Mouse (Mus musculus): ENCODE measurements around the gene Cep57. TPM values are rescaled to one million over a fixed set of nuclear protein-coding genes. Genes with fewer than 3 reads are reported as not detected.
A peak's percentile ranks its signal among the peaks of the same experiment; 100 is the strongest.

Cep57 gene
- 7.9 and 8.7 TPM in 2 replicates for polyA plus RNA-seq (2012; rRNA removed)

DNA sequence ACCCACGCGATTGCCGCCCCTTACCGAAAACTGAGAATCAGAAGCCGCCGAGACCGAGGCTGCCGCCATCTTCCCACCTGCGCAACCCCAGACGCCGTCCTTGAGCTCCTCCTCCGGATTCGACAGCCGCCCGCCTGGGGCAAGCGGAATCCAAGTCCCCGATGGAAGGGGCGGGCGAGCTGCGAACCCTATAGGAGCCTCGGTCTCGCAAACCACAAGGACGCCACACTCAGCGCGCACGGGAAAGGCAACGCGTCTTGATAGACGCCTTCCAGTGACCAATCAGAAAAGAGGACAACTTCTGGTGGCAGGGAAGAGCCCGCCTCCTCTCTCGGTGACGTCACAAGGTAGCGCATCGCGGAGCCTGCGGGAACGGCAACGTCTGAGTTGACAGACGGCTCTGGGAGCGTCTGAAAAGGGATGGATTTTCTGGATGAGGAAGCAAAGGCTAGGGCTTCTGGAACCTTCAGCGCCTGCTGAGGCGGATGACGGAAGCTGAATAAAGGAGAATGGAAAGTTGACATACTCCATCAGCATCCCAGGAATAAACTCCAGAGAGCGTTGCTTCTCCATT lies at the start of gene Cep57:
Gene Cep57, minus strand, starts transcription at position 276 of the 574 bp plus-strand sequence.
- under 1% methylated on average over 44 of the region's 44 CpGs for WGBS
- DNase-seq (ENCODE audit: low read depth, low spot score) = peak; percentile 99

DNA sequence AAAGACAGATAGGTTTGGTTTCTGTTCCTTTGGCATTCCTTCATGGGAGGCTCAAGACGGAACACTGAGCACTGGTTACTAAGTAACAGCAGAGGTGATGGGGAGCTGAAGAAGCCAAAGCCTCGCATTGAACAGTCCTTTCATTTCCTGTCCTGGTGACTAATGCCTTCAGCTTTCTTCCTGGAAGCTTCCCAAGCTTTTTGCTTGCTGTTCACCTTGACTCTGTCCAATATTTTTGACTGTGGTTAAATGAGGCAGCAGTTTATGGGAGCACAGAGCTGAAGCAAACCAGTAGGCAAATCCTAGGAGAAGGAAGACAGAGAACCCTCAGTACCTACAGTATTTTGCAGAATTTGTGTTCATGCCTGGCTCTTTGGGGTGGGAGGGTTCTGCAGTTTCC lies 48.4 kb upstream of the Cep57 start:
- WGBS = 21% methylated on average over 2 of the region's 2 CpGs
- no peak for DNase-seq (ENCODE audit: low read depth, low spot score)

DNA sequence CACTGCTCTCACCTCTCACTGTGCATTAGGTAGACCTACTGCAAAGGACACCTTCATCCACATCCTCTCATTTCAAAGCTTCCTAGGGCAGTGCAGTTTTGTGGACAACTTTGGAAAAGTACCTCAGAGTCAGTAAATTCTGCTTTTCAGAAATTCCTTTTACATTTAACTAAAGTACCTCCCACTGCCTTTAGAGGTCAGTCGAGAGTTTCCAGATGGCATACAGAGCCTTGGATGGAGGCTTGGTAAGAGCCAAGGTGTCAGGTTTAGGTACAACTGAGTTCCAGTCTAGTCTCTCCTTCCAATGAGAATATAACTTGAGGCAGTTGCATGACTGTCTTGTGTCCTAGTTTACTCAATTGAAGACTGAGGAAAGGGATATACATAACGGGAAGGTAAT lies 47.5 kb upstream of the Cep57 start:
- WGBS = 20% methylated on average over 2 of the region's 2 CpGs
- DNase-seq (ENCODE audit: low read depth, low spot score) = no peak

DNA sequence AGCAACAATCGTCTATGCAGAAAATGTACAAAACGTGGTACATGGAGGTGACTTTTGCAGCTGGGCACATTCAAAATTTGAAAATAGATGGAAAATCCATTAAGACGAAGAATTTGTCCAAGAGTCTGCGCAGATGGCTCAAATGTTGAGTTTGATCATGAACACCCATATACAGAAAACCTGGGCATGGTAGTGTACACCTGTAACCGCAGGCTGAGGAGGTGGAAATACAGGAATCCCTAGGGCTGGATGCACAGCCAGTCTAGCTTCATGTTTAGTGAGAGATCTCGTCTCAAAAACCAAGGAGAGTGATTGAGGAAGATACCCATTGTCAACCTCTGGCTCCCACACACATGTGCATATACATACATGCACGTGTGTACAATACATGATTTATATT lies 44.7 kb upstream of the Cep57 start:
- WGBS = 90% methylated on average over 7 of the region's 7 CpGs
- DNase-seq (ENCODE audit: low read depth, low spot score) = no peak

DNA sequence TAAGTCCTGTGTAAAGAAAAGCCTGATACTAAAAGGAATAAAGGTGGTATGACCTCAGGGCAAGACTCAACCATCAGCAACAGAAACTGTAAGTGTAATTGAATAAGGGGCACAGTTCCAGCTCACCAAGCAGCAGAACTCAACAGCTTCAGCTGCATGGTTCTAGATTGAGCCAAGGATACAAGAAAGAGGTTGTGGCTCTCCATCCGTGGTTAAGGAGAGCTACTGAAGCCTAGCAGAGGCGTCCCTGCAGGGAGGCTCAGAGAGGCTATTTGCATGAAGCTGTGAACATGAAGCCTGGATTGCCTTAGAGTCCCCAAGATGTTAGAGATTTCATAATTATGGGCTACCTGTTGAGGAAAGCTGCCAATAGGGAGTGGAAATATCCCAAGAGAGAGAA lies 40.7 kb upstream of the Cep57 start:
- 69% methylated on average over 2 of the region's 2 CpGs for WGBS
- DNase-seq (ENCODE audit: low read depth, low spot score) = no peak

DNA sequence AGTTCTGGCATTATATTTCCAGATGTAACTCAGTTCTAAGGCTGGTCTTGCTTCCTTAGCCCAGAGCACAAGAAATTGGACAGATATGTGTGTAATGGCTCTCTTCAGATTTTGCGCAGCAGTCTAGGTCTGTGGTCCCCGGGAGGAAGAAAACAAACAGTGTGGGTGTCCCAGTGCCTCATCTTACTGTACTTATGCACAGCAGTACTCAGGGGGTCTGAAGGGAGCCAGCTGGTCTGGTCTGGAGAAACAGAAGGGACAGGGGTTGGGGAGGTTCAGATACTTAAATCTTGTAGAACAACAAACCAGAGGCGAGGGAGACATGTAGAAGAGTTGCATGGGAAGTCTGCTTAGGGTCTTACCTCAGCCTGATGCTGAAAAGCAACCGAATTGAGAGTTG lies 29.9 kb upstream of the Cep57 start:
- 68% methylated on average over 4 of the region's 4 CpGs for WGBS
- no peak for DNase-seq (ENCODE audit: low read depth, low spot score)

DNA sequence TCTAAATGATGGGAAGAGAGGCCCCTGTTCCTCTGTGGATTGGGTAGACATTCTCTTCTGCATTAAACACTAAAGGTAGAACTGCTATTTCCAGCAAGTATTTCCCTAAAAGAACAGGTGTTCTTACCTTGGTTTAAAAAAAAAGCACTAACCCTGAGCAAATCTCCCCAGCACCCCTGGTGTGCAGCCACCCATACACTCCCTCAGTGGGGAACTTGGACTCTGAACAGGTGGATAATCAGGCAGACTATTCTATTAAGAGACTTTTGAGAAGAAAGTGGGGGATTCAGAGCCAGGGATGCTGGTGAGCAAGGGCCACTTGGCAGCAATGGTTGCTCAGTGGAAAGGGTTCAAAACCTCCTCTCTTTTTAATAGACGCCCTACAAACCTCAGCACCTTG lies 29.3 kb upstream of the Cep57 start:
- WGBS = 70% methylated on average over 1 of the region's 1 CpGs
- DNase-seq (ENCODE audit: low read depth, low spot score) = no peak

DNA sequence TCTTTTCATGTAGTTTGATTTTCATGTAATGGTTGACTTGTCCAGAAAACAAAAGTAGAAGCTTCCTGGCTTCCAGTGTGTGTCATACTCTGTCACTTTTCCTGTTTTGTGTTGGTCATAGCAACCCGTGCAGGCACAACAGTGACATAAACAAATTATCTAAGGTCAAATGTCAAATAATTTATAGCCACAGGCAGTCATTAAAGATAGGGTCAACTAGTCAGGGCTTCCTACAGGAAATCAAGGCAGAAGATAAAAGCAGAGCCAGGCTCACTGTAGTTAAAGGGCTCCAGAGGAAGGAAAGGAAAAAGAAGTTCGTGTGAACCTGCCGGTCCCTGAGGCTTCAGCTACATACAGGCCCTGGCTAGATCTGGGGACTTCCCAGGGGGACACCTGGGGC lies 27.0 kb upstream of the Cep57 start:
- DNase-seq (ENCODE audit: low read depth, low spot score) = no peak
- 52% methylated on average over 3 of the region's 3 CpGs for WGBS

DNA sequence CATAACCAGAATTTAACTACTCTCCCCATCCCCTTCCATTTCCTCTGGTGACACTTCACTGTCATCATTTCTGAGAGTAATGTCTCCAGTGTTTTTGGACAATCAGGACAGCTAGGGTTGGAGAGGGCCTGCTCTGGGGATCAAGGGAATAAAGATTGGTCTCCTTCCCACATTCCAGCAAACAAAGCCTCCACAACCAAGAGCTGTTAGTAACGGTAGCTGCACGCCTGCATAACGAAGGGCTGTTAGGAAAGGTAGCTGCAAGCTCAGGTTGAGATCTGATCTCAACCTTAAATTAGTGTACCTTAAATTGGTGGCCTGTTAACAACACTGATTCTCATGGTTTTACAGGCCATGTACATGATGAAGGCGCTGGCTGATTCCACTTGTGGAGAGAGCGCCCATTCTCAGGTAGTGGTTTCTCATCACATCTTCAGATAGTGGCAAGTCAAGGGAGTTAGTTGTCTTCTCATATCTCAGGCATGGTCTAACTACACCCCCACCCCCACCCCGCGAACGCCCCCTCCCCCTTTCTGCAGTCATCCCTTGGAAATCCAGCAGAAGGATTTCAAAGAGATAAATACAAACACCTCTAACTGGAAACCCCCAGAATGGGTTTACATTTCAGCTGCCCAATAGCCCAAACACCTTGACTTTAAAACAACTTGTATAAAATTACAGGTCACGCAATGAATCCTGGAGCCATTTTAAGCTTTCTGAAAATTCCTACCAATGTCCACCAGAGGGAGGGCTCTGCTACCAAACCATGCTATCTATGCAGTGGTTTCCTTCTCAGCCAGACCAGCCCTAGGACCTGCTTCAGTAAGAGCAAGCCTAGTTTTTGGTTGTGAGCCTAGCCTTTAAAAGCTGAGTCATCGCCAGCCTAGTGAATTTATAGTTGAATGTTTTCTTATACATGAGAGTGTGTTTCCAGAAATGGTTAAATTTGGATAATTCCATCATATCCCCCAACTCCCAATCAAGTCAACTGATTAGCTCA lies 21.9 kb upstream of the Cep57 start:
- WGBS = 78% methylated on average over 10 of the region's 10 CpGs
- no peak for DNase-seq (ENCODE audit: low read depth, low spot score)

DNA sequence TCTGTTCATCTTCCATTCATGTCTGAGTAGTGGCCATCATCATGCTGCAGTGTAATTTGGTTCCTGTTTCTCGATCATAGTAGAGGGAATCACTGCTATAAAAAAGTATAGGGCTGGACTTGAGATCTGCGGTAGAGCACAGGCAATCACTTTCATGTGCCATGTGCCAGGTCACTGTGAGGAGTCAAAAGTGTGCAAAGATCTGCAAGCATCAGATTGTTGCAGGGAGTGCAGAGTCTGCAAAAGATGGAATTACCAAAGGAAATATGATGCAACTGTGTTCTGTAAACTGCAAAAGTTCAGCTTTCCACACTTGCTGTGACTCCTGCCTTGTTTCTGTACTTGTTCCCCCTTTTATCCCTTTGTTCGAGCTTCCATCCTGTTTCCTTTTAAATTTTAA lies 20.7 kb upstream of the Cep57 start:
- DNase-seq (ENCODE audit: low read depth, low spot score) = no peak
- 65% methylated on average over 3 of the region's 3 CpGs for WGBS

DNA sequence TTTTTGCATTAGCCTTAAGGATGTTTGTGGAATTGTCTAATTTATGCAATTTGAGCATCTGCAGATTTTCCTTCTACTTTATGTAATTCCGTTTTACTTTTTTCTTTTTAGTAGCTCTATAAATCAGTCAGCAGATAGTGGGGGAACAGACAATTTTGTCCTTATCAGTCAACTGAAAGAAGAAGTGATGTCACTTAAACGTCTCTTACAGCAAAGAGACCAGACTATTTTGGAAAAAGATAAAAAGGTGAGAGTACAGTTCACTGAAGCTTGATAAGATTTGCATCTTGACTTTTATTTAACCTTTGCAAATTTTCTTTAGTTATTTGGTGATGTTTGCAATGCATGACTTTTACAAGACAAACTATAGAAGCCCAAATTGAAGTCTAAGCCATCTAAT lies 9.8 kb upstream of the Cep57 start:
- WGBS = 69% methylated on average over 2 of the region's 2 CpGs
- DNase-seq (ENCODE audit: low read depth, low spot score) = no peak

DNA sequence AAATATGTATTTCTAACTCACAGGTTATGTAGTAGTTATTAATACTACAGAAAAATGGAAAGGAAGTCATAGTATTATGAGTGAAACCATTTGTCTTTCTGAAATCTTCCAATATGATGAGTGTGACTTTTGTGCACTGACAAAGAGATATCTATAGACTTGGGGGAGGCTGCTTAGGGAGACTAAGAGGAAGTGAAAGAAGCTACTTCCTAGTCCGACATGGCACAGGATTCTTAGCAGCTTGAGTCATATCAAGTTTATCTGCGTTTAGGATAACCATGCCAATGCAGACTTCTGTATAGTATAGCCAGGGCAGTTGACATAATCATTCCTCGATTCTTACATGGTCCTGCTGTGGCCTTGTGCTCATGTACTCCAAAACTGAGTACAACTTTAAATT lies 8.3 kb upstream of the Cep57 start:
- WGBS = 72% methylated on average over 3 of the region's 3 CpGs

DNA sequence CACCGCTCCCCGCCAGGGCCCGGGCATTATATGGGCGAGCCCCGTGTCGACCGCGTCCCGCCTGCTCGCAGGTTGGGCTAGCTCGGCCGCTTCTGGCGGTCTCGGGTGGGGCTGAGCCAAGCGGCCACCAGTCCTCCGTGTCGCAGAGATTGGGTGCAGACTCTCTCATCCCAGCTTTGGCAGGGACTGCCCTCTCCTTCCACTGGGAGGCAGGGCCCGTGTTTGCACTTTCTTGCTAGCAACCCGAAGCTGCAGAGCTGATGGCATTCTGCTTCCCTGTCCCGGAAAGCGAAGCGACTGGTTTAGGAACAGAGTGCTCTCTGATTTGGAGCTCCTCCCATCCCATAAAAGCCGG lies 1.2 kb upstream of the Cep57 start:
- DNase-seq (ENCODE audit: low read depth, low spot score) = peak; percentile 46
- under 1% methylated on average over 23 of the region's 23 CpGs for WGBS

More for the DNA sequence above, 8.3 kb upstream of the Cep57 start:
- DNase-seq (ENCODE audit: low read depth, low spot score) = no peak

DNA sequence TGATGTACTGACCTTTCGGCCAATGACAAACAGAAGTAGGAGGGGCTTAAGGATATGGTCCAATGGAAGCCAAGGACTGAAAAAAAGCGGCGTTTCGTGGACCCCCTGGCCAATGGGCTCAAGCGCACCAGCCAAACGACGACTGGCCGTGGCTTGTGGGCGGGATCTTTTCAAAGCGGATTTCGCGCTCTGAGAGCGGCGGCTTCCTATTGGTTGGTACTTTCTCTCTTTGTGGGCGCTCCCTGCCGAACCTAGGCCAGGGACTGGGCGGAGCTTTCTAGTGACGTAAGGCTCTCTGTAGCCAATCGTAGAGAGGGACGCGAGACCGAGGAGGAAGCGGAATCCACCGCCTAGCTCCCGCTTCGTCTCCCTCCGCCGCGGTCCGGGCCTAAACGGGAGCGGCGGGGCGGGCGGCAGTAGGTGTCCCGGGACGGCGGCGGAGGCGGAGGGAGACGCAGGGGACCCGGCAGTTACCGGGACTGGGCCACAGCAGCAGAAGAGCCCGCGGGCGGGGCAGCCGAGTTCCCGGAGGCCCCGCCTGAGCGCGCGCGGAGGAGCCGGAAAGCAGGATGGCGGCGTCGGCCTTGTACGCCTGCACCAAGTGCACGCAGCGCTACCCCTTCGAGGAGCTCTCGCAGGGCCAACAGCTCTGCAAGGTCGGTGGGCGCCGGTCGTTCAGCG lies 639 bp upstream of the Cep57 start, which contains the start of gene Fam76b:
Gene Fam76b, plus strand, starts transcription at position 311 of the 681 bp plus-strand sequence.
- peak; percentile 100 for DNase-seq (ENCODE audit: low read depth, low spot score)
- WGBS = under 1% methylated on average over 67 of the region's 67 CpGs

DNA sequence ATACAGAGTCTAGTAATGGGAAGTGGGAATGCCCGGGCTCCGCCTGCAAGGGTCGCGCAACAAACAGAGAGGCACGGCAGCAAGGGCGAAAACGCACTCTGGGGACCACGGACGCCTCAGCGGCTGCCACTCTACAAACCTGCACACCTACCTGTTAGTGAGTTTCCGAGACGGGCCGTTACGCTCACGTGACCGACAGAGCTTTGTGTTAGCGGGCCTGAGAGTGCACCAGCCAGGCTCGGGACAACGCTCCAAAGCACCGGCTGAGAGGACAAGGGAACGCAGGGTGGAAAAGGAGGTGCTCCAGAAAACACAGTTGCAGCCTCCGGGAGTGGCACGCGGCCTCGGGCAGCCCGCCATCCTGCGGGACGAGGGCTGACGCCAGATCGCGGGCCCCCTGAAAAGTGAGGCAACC lies 509 bp downstream of the Cep57 start:
- under 1% methylated on average over 31 of the region's 31 CpGs for WGBS
- DNase-seq (ENCODE audit: low read depth, low spot score) = peak; percentile 57

DNA sequence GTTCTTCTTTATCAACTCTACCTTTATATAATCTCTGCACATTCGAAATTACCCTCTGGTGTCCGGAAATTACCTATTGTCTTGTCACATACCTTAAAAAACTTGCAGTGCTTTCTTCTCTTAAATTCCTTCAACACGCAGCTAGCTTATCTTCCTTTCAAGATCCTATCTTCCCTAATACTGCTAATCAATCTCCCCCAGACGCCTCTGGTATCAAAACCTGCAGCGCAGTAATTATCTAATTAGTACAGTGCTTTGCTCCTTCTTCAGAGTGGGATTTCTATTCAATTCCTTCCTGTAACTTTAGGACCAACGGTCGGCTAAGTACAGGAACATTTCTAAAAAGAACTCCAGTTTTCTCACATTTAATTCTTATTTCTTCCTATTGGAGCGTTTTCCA lies 1.0 kb downstream of the Cep57 start:
- no peak for DNase-seq (ENCODE audit: low read depth, low spot score)
- WGBS = 2% methylated on average over 8 of the region's 8 CpGs

DNA sequence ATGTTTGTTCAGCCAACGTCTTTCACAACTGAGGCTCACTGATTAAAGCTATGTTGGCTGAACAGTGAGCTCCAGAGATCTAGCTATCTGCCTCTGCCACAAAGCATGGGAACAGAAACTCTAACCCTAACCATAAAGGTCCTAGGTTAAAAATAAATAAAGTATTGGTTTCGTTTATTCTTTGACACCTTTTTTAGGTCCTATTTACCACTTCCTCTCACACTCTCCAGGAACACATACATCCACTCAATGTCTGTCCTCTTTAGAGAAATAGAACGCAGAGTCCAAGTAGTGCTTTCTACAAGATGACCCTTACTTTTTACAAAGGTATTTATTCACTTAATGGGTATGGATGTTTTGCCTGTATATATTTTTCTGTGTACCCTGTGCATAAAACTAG lies 6.1 kb downstream of the Cep57 start:
- 89% methylated on average over 3 of the region's 3 CpGs for WGBS
- DNase-seq (ENCODE audit: low read depth, low spot score) = no peak

DNA sequence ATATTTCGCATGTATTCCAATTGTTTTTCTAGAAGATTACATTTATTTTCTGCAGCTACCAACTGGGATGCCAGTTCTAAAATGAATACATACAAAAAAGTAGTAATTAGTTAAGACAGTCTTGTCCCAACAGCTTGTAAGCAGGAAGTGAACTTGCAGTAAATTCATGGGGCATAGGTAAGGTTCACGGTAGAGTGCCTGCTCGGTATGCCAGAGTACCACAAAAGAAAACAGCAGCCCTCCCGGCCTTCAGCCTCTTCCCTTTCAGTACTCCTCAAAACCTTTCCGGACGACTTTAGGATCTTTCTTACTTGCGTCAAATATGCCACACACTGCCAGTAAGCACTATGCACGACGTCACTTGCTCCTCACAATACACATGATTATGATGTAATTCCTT lies 8.5 kb downstream of the Cep57 start:
- 89% methylated on average over 9 of the region's 9 CpGs for WGBS
- no peak for DNase-seq (ENCODE audit: low read depth, low spot score)

DNA sequence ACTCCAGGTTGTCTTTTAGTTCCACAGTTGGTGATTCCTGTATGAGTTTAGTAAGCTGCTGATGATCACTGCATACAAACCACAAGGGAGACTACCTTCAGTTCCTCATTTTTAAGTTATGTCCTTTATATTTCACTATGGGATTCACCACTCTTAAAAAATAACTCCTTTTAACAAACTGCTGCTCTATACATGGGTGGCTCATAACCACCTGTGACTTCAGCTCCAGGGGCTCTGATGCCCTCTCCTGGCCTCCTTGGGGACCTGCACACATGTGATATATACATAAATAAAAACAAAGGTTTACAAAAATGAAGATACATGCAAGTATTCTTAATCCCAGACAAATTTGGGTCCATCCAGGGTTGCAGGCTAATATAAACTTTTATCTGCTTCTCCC lies 17.0 kb downstream of the Cep57 start:
- DNase-seq (ENCODE audit: low read depth, low spot score) = no peak

DNA sequence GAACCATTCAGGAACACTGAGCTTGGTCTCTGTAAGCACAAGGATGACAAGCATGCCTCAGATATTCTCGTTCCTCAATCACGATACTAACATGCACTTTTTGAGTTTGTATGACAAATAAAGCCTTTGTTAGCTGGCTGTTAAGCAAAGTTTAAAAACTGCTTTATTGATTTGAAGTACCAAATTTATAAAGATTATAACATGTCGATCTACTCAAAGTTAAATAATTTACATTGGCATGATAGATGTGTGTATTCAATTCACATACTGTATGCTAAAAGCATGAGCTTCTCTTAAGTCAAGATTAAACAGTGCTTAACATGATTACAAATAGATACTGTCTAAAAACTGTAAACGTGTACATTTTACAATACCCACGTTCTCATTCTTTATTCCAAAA lies 19.2 kb downstream of the Cep57 start:
- no peak for DNase-seq (ENCODE audit: low read depth, low spot score)
- WGBS = 75% methylated on average over 5 of the region's 5 CpGs

DNA sequence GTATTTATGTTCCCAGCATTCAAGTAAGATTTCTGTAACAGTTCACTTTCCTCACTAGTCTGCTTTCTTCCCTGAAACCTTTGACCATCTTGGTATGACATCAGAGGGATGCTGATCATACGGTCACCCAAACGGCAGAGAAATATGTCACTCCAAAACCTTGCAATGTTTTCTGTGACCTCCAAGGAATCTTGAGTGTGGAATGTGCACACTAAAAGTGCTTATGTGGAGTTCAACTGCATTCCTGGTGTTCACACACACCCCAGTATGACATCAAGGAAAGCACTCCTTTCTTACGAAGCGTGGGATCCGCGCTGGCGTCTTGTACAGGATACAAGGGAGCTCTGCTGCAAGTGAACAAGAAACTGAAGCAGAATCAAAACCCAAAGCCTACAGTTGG lies 20.1 kb downstream of the Cep57 start:
- 90% methylated on average over 7 of the region's 7 CpGs for WGBS
- no peak for DNase-seq (ENCODE audit: low read depth, low spot score)
